29 mouse cellular contexts compared by ENCODE assay signal in the genomic region with DNA sequence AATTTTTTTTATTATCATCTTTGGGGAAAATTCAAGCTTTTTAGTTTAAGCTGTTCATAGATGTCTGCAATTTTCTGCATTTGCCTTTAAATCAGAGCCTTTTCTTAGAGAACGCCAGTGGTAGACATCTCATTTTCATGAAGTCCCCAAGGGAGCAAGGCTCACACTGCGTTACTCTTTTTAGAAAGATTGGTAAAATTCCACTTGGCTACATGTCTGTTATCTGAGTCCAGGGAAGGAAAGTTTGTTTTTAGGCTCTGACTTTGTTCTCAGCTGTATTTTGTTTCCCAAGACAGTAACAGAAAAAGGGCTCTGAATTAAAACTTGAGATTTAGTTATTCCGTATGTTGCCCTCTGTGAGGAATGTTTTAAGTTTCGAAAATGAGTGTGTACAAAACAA. TPM values are rescaled to one million over a fixed set of nuclear protein-coding genes. Genes with fewer than 3 reads are reported as not detected.
DNase-seq lines count a peak whose midpoint lies in the region; ATAC-seq and TF ChIP-seq lines count a peak whose summit lies in the region.
"Had no signal": no experiment of that assay in that cellular context is flagged by ENCODE, and none has a peak within 500 bp of the region (broad histone marks: within the 10 kb centered on the region; RNA-seq: fewer than 3 reads in every experiment).

No protein-coding gene starts in this region.

- peak overlapping the region; percentile 6; the same call in 1 of the 2 replicates for H3K27ac ChIP-seq in heart, adult 2 months
- no peak overlapping the region for H3K27ac ChIP-seq in heart, embryonic 11.5 days (ENCODE audit: low read depth, low read length)
- peak overlapping the region; percentile 31; the same call in 1 of the 2 replicates for H3K27ac ChIP-seq in liver, adult 2 months (replicated peaks; ENCODE audit: insufficient read depth, low read depth, low read length)
- H3K27ac ChIP-seq in liver, embryonic 11.5 days (ENCODE audit: low read depth, low read length), result no peak overlapping the region
- H3K27ac ChIP-seq: heart, embryonic 13.5 days; hindbrain, embryonic 14.5 days; liver, embryonic 12.5 days; midbrain, embryonic 10.5 days; neural tube, embryonic 15.5 days; stomach, embryonic 15.5 days had no signal

- H3K9ac ChIP-seq in heart, adult 2 months (ENCODE audit: low read depth, low read length), result no peak overlapping the region
- H3K9ac ChIP-seq in heart, embryonic 11.5 days (ENCODE audit: low read depth, low read length), result no peak overlapping the region
- H3K9ac ChIP-seq in liver, adult 2 months (ENCODE audit: low read depth, low read length), result no peak overlapping the region
- H3K9ac ChIP-seq in liver, embryonic 11.5 days (ENCODE audit: low read depth, low read length), result no peak overlapping the region
- H3K9ac ChIP-seq: forebrain, postnatal 0 days; heart, embryonic 13.5 days; hindbrain, embryonic 14.5 days; liver, embryonic 12.5 days; neural tube, embryonic 15.5 days; stomach, embryonic 15.5 days had no signal

- TF ChIP-seq CTCF in heart, adult 2 months (IDR thresholded peaks at IDR 0.05), result no peak
- TF ChIP-seq CTCF in liver, adult 2 months (IDR thresholded peaks at IDR 0.05; ENCODE audit: low read depth, low read length), result no peak

- no peak for ATAC-seq in heart, embryonic 11.5 days (replicated peaks; ENCODE audit: insufficient number of reproducible peaks, low FRiP score, low TSS enrichment)
- no peak for ATAC-seq in liver, embryonic 11.5 days (replicated peaks; ENCODE audit: low FRiP score)
- ATAC-seq: forebrain, postnatal 0 days; inflammation-experienced regulatory T-cells, adult 6 months; liver, embryonic 12.5 days; midbrain, embryonic 16.5 days had no signal

- H3K27me3 ChIP-seq in heart, adult 2 months (ENCODE audit: control insufficient read depth, insufficient read depth, low read length), result no peaks in the 10 kb centered on the region
- no peaks in the 10 kb centered on the region for H3K27me3 ChIP-seq in heart, embryonic 11.5 days (ENCODE audit: control insufficient read depth, insufficient read depth, low read length)
- no peaks in the 10 kb centered on the region for H3K27me3 ChIP-seq in liver, adult 2 months (ENCODE audit: control insufficient read depth, insufficient read depth, low read length)
- no peaks in the 10 kb centered on the region for H3K27me3 ChIP-seq in liver, embryonic 11.5 days (replicated peaks; ENCODE audit: control insufficient read depth, insufficient read depth, low read length)
- H3K27me3 ChIP-seq: heart, embryonic 13.5 days; liver, embryonic 12.5 days; neural tube, embryonic 15.5 days; stomach, embryonic 15.5 days had no signal

- WGBS in heart, adult 2 months, result 44% methylated on average over 4 of the region's 4 CpGs
- WGBS in heart, embryonic 11.5 days (ENCODE audit: insufficient replicate concordance), result 66% methylated on average over 4 of the region's 4 CpGs
- WGBS in liver, adult 2 months, result 30% methylated on average over 4 of the region's 4 CpGs
- WGBS in liver, embryonic 11.5 days, result 78% methylated on average over 4 of the region's 4 CpGs

- peak; percentile 5 for DNase-seq in adrenal gland, postnatal 10 days
- no peak for DNase-seq in adrenal gland, postnatal 25 days
- DNase-seq in heart, adult 2 months, result no peak
- DNase-seq in liver, adult 2 months (ENCODE audit: extremely low read depth, low read depth, low spot score), result peak; percentile 85
- no peak for DNase-seq in liver, embryonic 11.5 days (ENCODE audit: low spot score)
- DNase-seq in telencephalon, adult 2 months (ENCODE audit: low read depth, low spot score), result peak; percentile 17
- DNase-seq: adrenal gland, postnatal 14 days; cerebellum, adult 11 months; cerebellum, adult 9-11 months; forebrain, postnatal 0 days; kidney, adult 2 months; kidney, postnatal 10 days; left cerebral cortex, postnatal 4 days; lung, adult 2 months; right cerebral cortex, adult 18-20 months; right cerebral cortex, postnatal 4 days; thymus, adult 18-20 months; thymus, postnatal 36 days had no signal

- no peak overlapping the region for H3K4me3 ChIP-seq in heart, adult 2 months
- no peak overlapping the region for H3K4me3 ChIP-seq in heart, embryonic 11.5 days (ENCODE audit: low read depth, low read length)
- no peak overlapping the region for H3K4me3 ChIP-seq in liver, adult 2 months (ENCODE audit: insufficient read depth, low read depth, low read length)
- no peak overlapping the region for H3K4me3 ChIP-seq in liver, embryonic 11.5 days (ENCODE audit: low read depth, low read length)
- H3K4me3 ChIP-seq: heart, embryonic 13.5 days; liver, embryonic 12.5 days; midbrain, embryonic 10.5 days; neural tube, embryonic 15.5 days; stomach, embryonic 15.5 days had no signal

- no peak overlapping the region for H3K4me2 ChIP-seq in heart, embryonic 11.5 days
- no peak overlapping the region for H3K4me2 ChIP-seq in liver, embryonic 11.5 days
- H3K4me2 ChIP-seq: heart, embryonic 13.5 days; hindbrain, embryonic 14.5 days; liver, embryonic 12.5 days; neural tube, embryonic 15.5 days; stomach, embryonic 15.5 days had no signal

- no peaks in the 10 kb centered on the region for H3K36me3 ChIP-seq in heart, adult 2 months (ENCODE audit: control insufficient read depth, insufficient read depth, low read length)
- no peaks in the 10 kb centered on the region for H3K36me3 ChIP-seq in heart, embryonic 11.5 days (ENCODE audit: control insufficient read depth, insufficient read depth, low read length)
- H3K36me3 ChIP-seq in liver, adult 2 months (ENCODE audit: control insufficient read depth, insufficient read depth, low read length), result no peaks in the 10 kb centered on the region
- H3K36me3 ChIP-seq in liver, embryonic 11.5 days (ENCODE audit: control insufficient read depth, insufficient read depth, low read length), result no peaks in the 10 kb centered on the region
- H3K36me3 ChIP-seq: heart, embryonic 13.5 days; liver, embryonic 12.5 days; midbrain, embryonic 10.5 days; neural tube, embryonic 15.5 days; stomach, embryonic 15.5 days had no signal

- no peak for TF ChIP-seq EP300 in heart, adult 2 months (IDR thresholded peaks at IDR 0.05; ENCODE audit: insufficient read depth, low read depth, low read length)

- no peaks in the 10 kb centered on the region for H3K4me1 ChIP-seq in heart, adult 2 months (ENCODE audit: control insufficient read depth, insufficient read depth, low read length)
- H3K4me1 ChIP-seq in heart, embryonic 11.5 days (ENCODE audit: control insufficient read depth, insufficient read depth, low read length), result no peaks in the 10 kb centered on the region
- peaks cover 11% of the 10 kb centered on the region for H3K4me1 ChIP-seq in liver, adult 2 months (ENCODE audit: control insufficient read depth, insufficient read depth, low read length)
- H3K4me1 ChIP-seq in liver, embryonic 11.5 days (replicated peaks; ENCODE audit: control insufficient read depth, insufficient read depth, low read length), result no peaks in the 10 kb centered on the region
- H3K4me1 ChIP-seq: heart, embryonic 13.5 days; liver, embryonic 12.5 days; midbrain, embryonic 10.5 days; neural tube, embryonic 15.5 days; stomach, embryonic 15.5 days had no signal

- no peaks in the 10 kb centered on the region for H3K9me3 ChIP-seq in heart, embryonic 11.5 days (replicated peaks; ENCODE audit: control insufficient read depth, low read length)
- H3K9me3 ChIP-seq in liver, embryonic 11.5 days (ENCODE audit: control insufficient read depth, low read length), result no peaks in the 10 kb centered on the region
- H3K9me3 ChIP-seq: heart, embryonic 13.5 days; liver, embryonic 12.5 days; midbrain, embryonic 10.5 days; neural tube, embryonic 15.5 days; stomach, embryonic 15.5 days had no signal

- no peak for TF ChIP-seq POLR2A in heart, adult 2 months (IDR thresholded peaks at IDR 0.05; ENCODE audit: insufficient read depth, low read depth, low read length)
- no peak for TF ChIP-seq POLR2A in liver, adult 2 months (IDR thresholded peaks at IDR 0.05; ENCODE audit: extremely low read depth, insufficient read depth, low read length)

- no peaks in the 10 kb centered on the region for H3K79me2 ChIP-seq in heart, adult 2 months (replicated peaks; ENCODE audit: control insufficient read depth, insufficient read depth, low read length)
- H3K79me2 ChIP-seq in liver, adult 2 months (ENCODE audit: control insufficient read depth, insufficient read depth, low read length), result no peaks in the 10 kb centered on the region

- intact Hi-C loops in heart, adult 2 months (cut with DNase I), result no loop called here

RNA-seq across cellular contexts. Expression of a gene that starts 5.6 kb away (rescaled TPM):
- total RNA-seq in adrenal gland, postnatal 10 days (2021), result 10 to 100 TPM in 1 of 2 experiments, 1 to 10 TPM in 1; 4.7 to 10.1 TPM
- 1.4 TPM in 1 of 2 replicates, not detected in the other for total RNA-seq in adrenal gland, postnatal 25 days (2021)
- total RNA-seq in heart, adult 2 months (2021), result under 1 TPM; 0.13 to 0.14 TPM
- 0.03 and 0.23 TPM in 2 replicates for polyA plus RNA-seq in heart, adult 2 months (2012; rRNA removed)
- not detected in 2 replicates for polyA plus RNA-seq in heart, embryonic 11.5 days (2014; fragmentation: Nextera tagmentation; extraction: Ambion mirVana)
- total RNA-seq in liver, adult 2 months (2014; rRNA removed), result 112 and 168 TPM in 2 replicates
- 37.7 and 42.4 TPM in 2 replicates for polyA plus RNA-seq in liver, adult 2 months (2012; rRNA removed)
- 1.1 and 1.3 TPM in 2 replicates for polyA plus RNA-seq in liver, embryonic 11.5 days (2014; fragmentation: Nextera tagmentation; extraction: Ambion mirVana)
- total RNA-seq: common myeloid progenitor, adult 5-6 weeks had no signal
- polyA plus RNA-seq: forebrain, embryonic 11.5 days; heart, embryonic 13.5 days; inflammation-experienced regulatory T-cells, adult 6 months; midbrain, embryonic 10.5 days had no signal

RNA-seq across cellular contexts. Expression of a gene that starts 43.0 kb away (rescaled TPM):
- 10 to 100 TPM in 1 of 2 experiments, 1 to 10 TPM in 1; 7.5 to 10.2 TPM for total RNA-seq in adrenal gland, postnatal 10 days (2021)
- total RNA-seq in adrenal gland, postnatal 25 days (2021), result 2.6 and 2.7 TPM in 2 replicates
- 1 to 10 TPM; 6.2 to 7.7 TPM for total RNA-seq in heart, adult 2 months (2021)
- polyA plus RNA-seq in heart, adult 2 months (2012; rRNA removed), result 5.8 and 8.7 TPM in 2 replicates
- polyA plus RNA-seq in heart, embryonic 11.5 days (2014; fragmentation: Nextera tagmentation; extraction: Ambion mirVana), result 1.8 and 3.6 TPM in 2 replicates
- total RNA-seq in liver, adult 2 months (2014; rRNA removed), result 1.0 and 1.1 TPM in 2 replicates
- 0.37 and 0.38 TPM in 2 replicates for polyA plus RNA-seq in liver, adult 2 months (2012; rRNA removed)
- polyA plus RNA-seq in liver, embryonic 11.5 days (2014; fragmentation: Nextera tagmentation; extraction: Ambion mirVana), result 2.1 and 2.2 TPM in 2 replicates
- total RNA-seq: common myeloid progenitor, adult 5-6 weeks had no signal
- polyA plus RNA-seq: inflammation-experienced regulatory T-cells, adult 6 months had no signal

Comparison
In these comparisons a context has a peak if more than half of its experiments do, and no peak if none do; other contexts are left out.
1. DNase-seq: peak in adrenal gland, postnatal 10 days (single experiment), liver, adult 2 months (single experiment) and telencephalon, adult 2 months (single experiment); none in adrenal gland, postnatal 25 days (single experiment), heart, adult 2 months (0 of 2) and liver, embryonic 11.5 days (single experiment).
2. H3K27ac ChIP-seq: peak in heart, adult 2 months (single experiment) and liver, adult 2 months (single experiment); none in heart, embryonic 11.5 days (single experiment) and liver, embryonic 11.5 days (single experiment).
3. RNA of a gene that starts 5.6 kb away (total RNA-seq): 112 to 168 TPM in liver, adult 2 months; 4.7 to 10.1 TPM in adrenal gland, postnatal 10 days, 0.13 to 0.14 TPM in heart, adult 2 months and 1.4 TPM in adrenal gland, postnatal 25 days; every median in the first group is over 10 times any median in the second.